Mouse (Mus musculus) hindbrain, embryonic 11.5 days (tissue): ENCODE data around the gene Fcgr3. TPM values are rescaled to one million over a fixed set of nuclear protein-coding genes. Genes with fewer than 3 reads are reported as not detected.
"Not testable (repeated sequence)": the region's sequence is repeated elsewhere in the genome, so short reads cannot be mapped to it uniquely, and the experiment has no call there.

Source experiments
- ATAC-seq: fragments of 200-750 bp; cut with Nextera tagmentation; 2 replicates; pipeline ENCODE4 v1.8.0; 2017; ENCODE audit warnings: mild to moderate bottlenecking, moderate TSS enrichment, moderate library complexity; ENCODE audit not compliant: low FRiP score
- DNase-seq: peaks from one replicate; pipeline ENCODE4 v3.0.0-alpha.2; 2015; ENCODE audit warnings: low spot score
- H3K27ac ChIP-seq: fragments of 300-500 bp; sonication (generic); 2 replicates; pipeline ENCODE4 v1.5.1; 2014; ENCODE audit warnings: mild to moderate bottlenecking, low read depth, low read length
- H3K27me3 ChIP-seq: fragments of 300-500 bp; sonication (generic); 2 replicates; pipeline ENCODE4 v1.6.1; 2014; ENCODE audit warnings: mild to moderate bottlenecking, low read length, moderate library complexity, mixed read lengths; ENCODE audit not compliant: control insufficient read depth, insufficient read depth
- H3K36me3 ChIP-seq: fragments of 300-500 bp; sonication (generic); 2 replicates; pipeline ENCODE4 v1.6.1; 2014; ENCODE audit warnings: mild to moderate bottlenecking, low read length, moderate library complexity, mixed read lengths; ENCODE audit not compliant: control insufficient read depth, insufficient read depth
- H3K4me1 ChIP-seq: fragments of 300-500 bp; sonication (generic); replicated peaks from 2 replicates; pipeline ENCODE4 v1.6.1; 2014; ENCODE audit warnings: low read length, mixed read lengths; ENCODE audit not compliant: control insufficient read depth, insufficient read depth
- H3K4me2 ChIP-seq: fragments of 300-500 bp; sonication (generic); replicated peaks from 2 replicates; pipeline ENCODE4 v1.6.1; 2014; ENCODE audit warnings: mild to moderate bottlenecking, low read depth, low read length
- H3K4me3 ChIP-seq: fragments of 300-500 bp; sonication (generic); 2 replicates; pipeline ENCODE4 v1.5.1; 2014; ENCODE audit warnings: low read depth, low read length
- H3K9ac ChIP-seq: fragments of 300-500 bp; sonication (generic); 2 replicates; pipeline ENCODE4 v1.6.1; 2014; ENCODE audit warnings: low read depth, low read length
- H3K9me3 ChIP-seq: fragments of 300-500 bp; sonication (generic); 2 replicates; pipeline ENCODE4 v1.6.1; 2016; ENCODE audit warnings: low read length; ENCODE audit not compliant: control insufficient read depth
- WGBS: fragments of 180-500 bp; shearing (Covaris S2); extraction: QIAGEN DNeasy Blood & Tissue Kit; methylation state at CpG from one replicate; pipeline ENCODE4 v1.1.7; 2014; 5-methylcytosine and 5-hydroxymethylcytosine counted together
- polyA plus RNA-seq: library from polyadenylated mRNA; unstranded; fragments of >200 nt; fragmentation: Nextera tagmentation; extraction: Ambion mirVana; gene quantifications from 2 replicates; pipeline ENCODE4 v1.2.1, GENCODE M21; 2014

Gene Fcgr3
- 9.6 TPM in 2 replicates for polyA plus RNA-seq

DNA sequence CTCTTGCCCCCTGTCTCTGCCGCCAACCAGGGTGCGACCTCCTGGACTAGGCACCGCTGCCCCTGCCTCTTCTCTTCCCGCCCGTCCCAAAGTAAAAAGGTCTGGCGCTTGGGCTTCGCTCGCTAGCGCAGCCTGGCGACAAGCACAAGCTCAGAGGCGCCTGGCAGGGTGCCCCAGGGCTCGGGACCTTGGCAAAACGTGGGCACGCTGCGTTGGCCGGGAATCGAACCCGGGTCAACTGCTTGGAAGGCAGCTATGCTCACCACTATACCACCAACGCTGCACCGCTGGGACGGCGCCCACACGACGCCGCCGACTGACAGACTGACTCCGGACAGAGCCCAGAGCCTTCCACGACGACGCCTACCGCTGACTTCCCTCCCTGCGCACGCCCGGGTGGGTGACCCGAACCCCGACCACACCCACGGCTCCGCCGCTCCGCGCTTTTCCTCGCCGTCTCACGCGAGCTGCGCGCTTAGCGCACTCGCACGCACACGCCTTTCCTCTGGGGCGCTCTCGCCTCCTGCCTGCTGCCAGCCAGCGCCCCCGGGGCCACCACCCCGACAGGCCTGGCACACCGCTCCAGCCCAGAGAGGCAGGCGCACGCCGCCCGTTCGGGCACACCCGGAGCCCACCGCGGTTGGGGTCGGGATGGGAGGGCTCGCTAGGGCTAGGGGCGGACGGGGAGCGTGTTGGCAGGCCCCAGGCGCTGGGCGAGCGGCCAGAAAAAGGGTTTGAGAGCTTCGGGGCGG lies at the start of gene Fcgr3:
Fcgr3 (minus strand) TSS at position 445 of the 752 bp plus-strand sequence.
- H3K4me3 ChIP-seq: peak within 1 kb of the TSS; percentile 39
- DNase-seq: peak; percentile 87
- peak within 1 kb of the TSS; percentile 40 for H3K4me2 ChIP-seq
- H3K9me3 ChIP-seq, H3K9ac ChIP-seq, H3K4me1 ChIP-seq, H3K36me3 ChIP-seq, H3K27ac ChIP-seq: not testable (repeated sequence)
- peak; percentile 70 for ATAC-seq
- H3K27me3 ChIP-seq: peaks cover 27% of the 10 kb centered on the region
- 2% methylated on average over 36 of the region's 75 CpGs for WGBS

DNA sequence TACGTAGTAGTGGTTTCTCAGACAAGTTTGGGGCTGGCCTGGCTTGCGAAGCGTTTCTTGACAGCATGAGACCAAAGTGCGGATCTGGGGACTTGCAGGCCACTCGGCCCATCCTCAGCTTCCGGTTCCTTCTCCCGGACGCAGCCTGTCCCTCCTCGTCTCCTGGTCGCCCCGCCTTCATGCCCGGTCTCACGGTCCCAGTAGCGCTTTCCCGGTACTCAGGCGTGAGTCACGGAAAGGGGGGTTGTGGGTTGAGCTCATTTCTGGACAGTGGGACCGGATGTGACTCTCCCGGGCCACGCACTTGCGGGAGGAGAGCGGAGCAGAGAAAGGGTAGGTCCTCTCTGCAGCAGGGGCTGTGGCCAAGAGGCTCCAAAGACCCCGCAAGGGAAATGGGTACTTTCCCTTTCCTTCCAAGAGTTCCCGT lies 49.2 kb upstream of the Fcgr3 start, which contains the start of gene Cfap126:
Cfap126 (plus strand) TSS at position 46 of the 427 bp plus-strand sequence.
- ATAC-seq: peak; percentile 29; the same call in 1 of the 2 replicates
- Histone ChIP-seq H3K4me2 (peak within 1 kb of the TSS; percentile 67), H3K4me3 (peak within 1 kb of the TSS; percentile 49), H3K9ac (peak within 1 kb of the TSS; percentile 40), H3K9me3 (no peaks in the 10 kb centered on the region), H3K4me1 (0 out of 2 replicates have a peak, but pooled peaks cover 2% of the 10 kb centered on the region), H3K36me3 (no peaks in the 10 kb centered on the region), H3K27ac (0 out of 2 replicates have a peak within 1 kb of the TSS, but pooled peaks have one; percentile 2), H3K27me3 (no peaks in the 10 kb centered on the region)
- DNase-seq: peak; percentile 75
- WGBS: 1% methylated on average over 24 of the region's 24 CpGs

DNA sequence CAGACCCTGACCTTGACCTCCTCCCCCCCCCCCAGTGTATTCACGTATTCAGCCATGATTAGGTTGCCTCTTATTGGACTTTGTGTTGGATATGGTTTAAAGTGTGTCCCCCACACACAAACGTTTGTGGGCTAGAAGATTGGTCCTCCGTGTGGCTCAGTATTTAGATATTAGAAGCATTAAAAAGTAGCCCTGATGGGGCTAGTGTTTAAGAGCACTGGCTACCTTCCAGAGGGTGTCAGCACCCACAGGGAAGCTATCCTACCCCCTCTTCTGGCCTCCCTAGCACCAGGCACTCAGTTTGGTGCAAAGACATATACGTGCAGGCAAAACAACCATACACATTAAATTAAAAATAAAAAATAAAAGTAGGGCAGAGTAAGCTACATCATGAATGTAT lies 48.3 kb upstream of the Fcgr3 start:
- Histone ChIP-seq H3K4me2 (no peak overlapping the region), H3K27me3 (no peaks in the 10 kb centered on the region), H3K4me1 (0 out of 2 replicates have a peak, but pooled peaks cover 2% of the 10 kb centered on the region), H3K9me3 (no peaks in the 10 kb centered on the region), H3K36me3 (no peaks in the 10 kb centered on the region), H3K4me3 (no peak overlapping the region), H3K9ac (no peak overlapping the region), H3K27ac (no peak overlapping the region)
- 78% methylated on average over 4 of the region's 4 CpGs for WGBS
- DNase-seq (no peak), ATAC-seq (no peak)

DNA sequence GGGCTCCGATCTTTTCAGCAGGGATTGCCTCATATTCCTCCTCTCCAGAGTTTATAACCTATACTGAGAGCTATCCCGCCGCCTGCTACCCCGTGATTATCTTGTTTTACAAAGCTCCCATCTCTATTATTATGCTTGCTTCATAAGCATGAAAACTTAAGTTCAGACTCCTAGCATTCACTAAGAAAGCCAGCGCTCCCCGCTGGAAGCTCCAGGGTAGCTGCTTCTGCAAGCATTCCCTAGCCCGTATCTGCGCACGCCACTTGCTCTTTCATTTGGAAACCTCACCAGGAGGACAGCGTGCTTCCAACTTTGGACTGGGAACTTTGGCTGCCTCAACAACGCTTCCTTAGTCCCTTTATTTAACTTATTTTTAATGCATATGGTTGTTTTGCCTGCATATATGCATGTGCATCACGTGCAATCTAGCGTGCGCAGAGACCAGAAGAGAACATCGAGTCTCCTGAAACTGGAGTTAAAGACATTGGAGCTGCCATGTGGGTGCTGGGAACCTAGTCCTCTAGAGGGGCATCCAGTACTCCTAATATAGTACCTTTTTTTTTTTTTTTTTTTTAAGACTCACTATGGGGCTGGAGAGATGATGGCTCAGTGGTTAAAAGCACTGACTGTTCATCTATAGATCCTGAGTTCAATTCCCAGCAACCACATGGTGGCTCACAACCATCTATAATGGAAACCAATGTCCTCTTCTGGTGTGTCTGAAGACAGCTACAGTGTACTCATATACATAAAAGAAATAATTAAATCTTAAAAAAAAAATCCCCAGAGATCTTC lies 47.2 kb upstream of the Fcgr3 start:
- Histone ChIP-seq H3K27me3 (no peaks in the 10 kb centered on the region), H3K27ac (peak overlapping the region; percentile 33; the same call in 1 of the 2 replicates), H3K4me2 (peak overlapping the region; percentile 64), H3K9ac (peak overlapping the region; percentile 45), H3K4me3 (peak overlapping the region; percentile 48), H3K4me1 (0 out of 2 replicates have a peak, but pooled peaks cover 2% of the 10 kb centered on the region), H3K9me3 (no peaks in the 10 kb centered on the region), H3K36me3 (no peaks in the 10 kb centered on the region)
- peak; percentile 3; the same call in 1 of the 2 replicates for ATAC-seq
- peak; percentile 66 for DNase-seq
- WGBS: 2% methylated on average over 15 of the region's 15 CpGs

DNA sequence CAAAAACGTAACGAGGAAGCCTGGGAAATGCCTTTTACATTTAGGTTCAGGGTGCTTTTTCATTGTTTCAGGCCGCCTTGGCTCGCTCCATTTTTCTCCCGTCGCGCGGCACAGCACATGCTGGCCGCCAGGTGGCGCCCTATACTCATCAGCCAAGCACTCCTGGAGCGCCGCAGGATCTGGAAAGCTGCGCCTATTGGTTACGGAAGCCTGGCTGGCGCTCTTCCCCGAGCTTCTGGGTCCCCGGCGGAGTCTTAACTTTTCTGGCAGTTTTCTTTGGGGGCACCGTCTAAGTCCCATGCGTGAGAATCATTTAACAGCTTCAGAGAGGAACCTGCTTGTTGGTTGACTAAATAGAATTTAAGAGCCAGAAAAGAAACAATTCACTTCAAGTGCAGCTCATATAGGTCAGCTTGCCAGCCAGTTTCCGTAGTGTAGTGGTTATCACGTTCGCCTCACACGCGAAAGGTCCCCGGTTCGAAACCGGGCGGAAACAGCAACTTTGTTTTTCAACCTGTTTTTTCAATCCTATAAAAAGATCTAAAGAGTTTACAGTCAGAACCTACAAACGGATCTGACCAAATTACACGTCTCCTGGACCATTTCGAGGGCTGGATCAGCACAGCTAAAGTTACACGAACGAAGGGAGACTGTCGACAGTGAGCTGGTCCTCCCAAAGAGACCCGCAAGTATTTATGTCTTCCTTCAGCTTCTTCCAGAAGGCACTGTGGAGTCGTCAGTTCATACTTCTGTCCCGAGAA lies 46.5 kb upstream of the Fcgr3 start:
- DNase-seq (peak; percentile 96), ATAC-seq (peak; percentile 91)
- H3K9me3 ChIP-seq: no peaks in the 10 kb centered on the region
- H3K4me3 ChIP-seq: peak overlapping the region; percentile 48
- H3K27me3 ChIP-seq: no peaks in the 10 kb centered on the region
- peak overlapping the region; percentile 62 for H3K9ac ChIP-seq
- WGBS: under 1% methylated on average over 38 of the region's 38 CpGs
- H3K4me1 ChIP-seq: 0 out of 2 replicates have a peak, but pooled peaks cover 2% of the 10 kb centered on the region
- peak overlapping the region; percentile 58 for H3K27ac ChIP-seq
- no peaks in the 10 kb centered on the region for H3K36me3 ChIP-seq
- peak overlapping the region; percentile 64 for H3K4me2 ChIP-seq

DNA sequence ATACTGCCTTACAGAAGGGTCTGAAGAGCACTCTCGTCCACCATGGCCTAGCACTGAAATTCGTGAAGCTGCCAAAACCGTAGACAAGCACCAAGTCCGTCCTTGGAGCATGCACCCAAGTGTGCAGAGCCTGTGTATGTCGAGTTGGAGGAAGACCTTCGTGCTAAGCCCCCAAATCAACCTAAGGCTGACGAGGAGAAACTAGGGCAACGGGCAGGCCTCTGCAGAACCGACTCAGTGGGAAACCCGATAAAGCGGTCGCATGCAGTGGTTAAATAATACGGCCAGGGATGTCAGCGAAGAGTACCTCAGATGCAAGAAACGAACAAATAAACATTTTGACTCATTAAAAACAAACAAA lies 45.9 kb upstream of the Fcgr3 start:
- Histone ChIP-seq H3K4me2 (peak overlapping the region; percentile 64), H3K4me3 (peak overlapping the region; percentile 48), H3K36me3 (no peaks in the 10 kb centered on the region), H3K9ac (peak overlapping the region; percentile 62), H3K4me1 (0 out of 2 replicates have a peak, but pooled peaks cover 2% of the 10 kb centered on the region), H3K9me3 (no peaks in the 10 kb centered on the region), H3K27ac (peak overlapping the region; percentile 58), H3K27me3 (no peaks in the 10 kb centered on the region)
- WGBS: 9% methylated on average over 15 of the region's 15 CpGs
- no peak for DNase-seq
- peak; percentile 62 for ATAC-seq

DNA sequence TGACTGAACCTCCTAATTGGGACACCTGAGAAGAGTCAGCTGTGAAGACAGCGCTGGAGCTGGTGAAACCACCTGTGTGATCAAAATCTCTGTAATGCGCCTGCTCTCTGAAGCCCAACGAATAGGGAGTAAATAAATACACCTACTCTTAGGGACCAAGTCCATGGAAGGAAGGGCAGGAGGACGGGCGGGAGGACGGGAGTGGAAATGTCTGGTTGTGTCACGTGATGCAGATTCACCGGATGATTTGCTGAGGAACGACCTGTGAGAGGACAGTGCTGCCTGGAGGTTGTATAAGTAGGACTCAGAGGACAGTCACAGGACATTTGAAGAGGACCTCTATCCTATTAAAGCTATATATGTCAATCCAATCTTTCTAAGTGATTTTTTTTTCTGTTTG lies 44.9 kb upstream of the Fcgr3 start:
- ATAC-seq: no peak
- no peak overlapping the region for H3K4me3 ChIP-seq
- DNase-seq: no peak
- WGBS: 31% methylated on average over 9 of the region's 9 CpGs
- no peaks in the 10 kb centered on the region for H3K27me3 ChIP-seq
- H3K9me3 ChIP-seq: no peaks in the 10 kb centered on the region
- no peak overlapping the region for H3K9ac ChIP-seq
- no peak overlapping the region for H3K27ac ChIP-seq
- no peak overlapping the region for H3K4me2 ChIP-seq
- H3K4me1 ChIP-seq: 0 out of 2 replicates have a peak, but pooled peaks cover 2% of the 10 kb centered on the region
- H3K36me3 ChIP-seq: no peaks in the 10 kb centered on the region

DNA sequence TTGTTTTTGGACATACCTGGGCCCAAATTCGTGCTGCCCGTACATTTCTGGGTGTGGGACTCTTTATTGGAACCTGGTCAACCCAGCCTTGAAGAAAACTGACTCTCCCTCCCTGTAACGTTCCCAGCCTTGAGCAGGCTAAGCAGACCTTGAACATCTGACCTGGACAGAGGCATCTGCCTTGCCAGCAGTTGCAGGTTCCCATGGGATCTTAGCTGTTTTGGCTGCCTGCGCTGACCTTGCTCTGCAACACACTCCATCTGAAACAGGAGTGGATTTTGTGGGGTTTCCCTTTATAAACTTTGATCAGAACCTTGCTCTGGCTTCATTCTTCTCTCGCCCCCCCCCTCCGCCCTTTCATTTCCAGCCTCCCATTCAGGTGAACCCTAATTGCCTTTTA lies 40.5 kb upstream of the Fcgr3 start:
- H3K36me3 ChIP-seq: no peaks in the 10 kb centered on the region
- no peak for ATAC-seq
- no peak for DNase-seq
- no peak overlapping the region for H3K4me3 ChIP-seq
- 73% methylated on average over 6 of the region's 6 CpGs for WGBS
- no peak overlapping the region for H3K9ac ChIP-seq
- H3K4me2 ChIP-seq: no peak overlapping the region
- no peak overlapping the region for H3K27ac ChIP-seq
- no peaks in the 10 kb centered on the region for H3K9me3 ChIP-seq
- no peaks in the 10 kb centered on the region for H3K27me3 ChIP-seq
- no peaks in the 10 kb centered on the region for H3K4me1 ChIP-seq
